Comparison of ENCODE assay signal across 30 mouse cellular contexts in the genomic region with DNA sequence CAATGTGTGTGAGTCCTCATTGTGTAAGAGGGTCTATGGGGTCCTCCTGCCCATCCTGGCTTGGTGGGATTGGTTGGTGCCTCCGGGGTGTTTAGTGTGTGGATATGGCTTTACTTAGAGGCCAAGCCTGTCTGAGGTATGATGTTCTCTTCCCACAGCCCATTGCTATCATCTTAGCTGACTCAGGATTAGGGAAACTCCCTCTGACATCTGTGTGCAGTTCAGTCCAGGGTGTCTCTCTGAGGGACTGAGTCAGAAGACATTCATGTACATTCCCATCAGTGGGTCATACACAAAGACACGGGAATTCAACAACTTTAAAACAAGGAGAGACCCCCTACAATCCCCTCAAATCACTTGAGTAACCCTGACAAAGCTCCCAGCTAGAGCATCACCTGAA.
"Had no signal": no experiment of that assay in that cellular context is flagged by ENCODE, and none has a peak within 500 bp of the region (broad histone marks: within the 10 kb centered on the region; RNA-seq: fewer than 3 reads in every experiment).

No protein-coding gene starts in this region.

- H3K4me3 ChIP-seq: heart, embryonic 12.5 days; heart, embryonic 13.5 days; heart, embryonic 15.5 days; hindbrain, embryonic 10.5 days; hindbrain, embryonic 12.5 days; hindbrain, embryonic 13.5 days; hindbrain, embryonic 15.5 days; intestine, embryonic 15.5 days; kidney, embryonic 15.5 days; layer of hippocampus, adult 2 months; left cerebral cortex, adult 2 months had no signal

- H3K36me3 ChIP-seq: heart, embryonic 12.5 days; heart, embryonic 13.5 days; heart, embryonic 15.5 days; hindbrain, embryonic 10.5 days; hindbrain, embryonic 12.5 days; hindbrain, embryonic 13.5 days; hindbrain, embryonic 15.5 days; intestine, embryonic 15.5 days; kidney, embryonic 15.5 days had no signal

- H3K4me1 ChIP-seq: heart, embryonic 15.5 days; hindbrain, embryonic 10.5 days; hindbrain, embryonic 12.5 days; hindbrain, embryonic 13.5 days; hindbrain, embryonic 15.5 days; intestine, embryonic 15.5 days; kidney, embryonic 15.5 days had no signal

- H3K27me3 ChIP-seq: heart, embryonic 15.5 days; hindbrain, embryonic 12.5 days; hindbrain, embryonic 13.5 days; hindbrain, embryonic 15.5 days; intestine, embryonic 15.5 days; kidney, embryonic 15.5 days had no signal

- H3K9ac ChIP-seq: heart, embryonic 12.5 days; heart, embryonic 13.5 days; heart, embryonic 15.5 days; hindbrain, embryonic 12.5 days; hindbrain, embryonic 13.5 days; hindbrain, embryonic 14.5 days; hindbrain, embryonic 15.5 days; intestine, embryonic 15.5 days; kidney, embryonic 15.5 days had no signal

- DNase-seq: heart, postnatal 10 days; heart, postnatal 14 days; heart, postnatal 36 days; heart, postnatal 4 days; kidney, adult 11 months; kidney, adult 18-20 months; kidney, adult 2 months; kidney, adult 8-10 months; kidney, adult 9 months; kidney, postnatal 10 days; kidney, postnatal 14 days; kidney, postnatal 25 days; kidney, postnatal 36 days; kidney, postnatal 4 days; layer of hippocampus, adult 9-11 months; layer of hippocampus, postnatal 36 days had no signal

- H3K27ac ChIP-seq: heart, embryonic 13.5 days; heart, embryonic 15.5 days; hindbrain, embryonic 10.5 days; hindbrain, embryonic 12.5 days; hindbrain, embryonic 13.5 days; hindbrain, embryonic 14.5 days; hindbrain, embryonic 15.5 days; hindbrain, postnatal 0 days; intestine, embryonic 15.5 days; kidney, embryonic 15.5 days; kidney, postnatal 0 days; layer of hippocampus, adult 2 months; left cerebral cortex, adult 2 months had no signal
